Mouse (Mus musculus) spleen, adult 2 months (tissue): ENCODE measurements around the gene Gdpd5.

Source experiments
- CTCF ChIP-seq: fragments of 200-500 bp; IDR thresholded peaks from 2 replicates; pipeline ENCODE4 v1.5.1; 2011; ENCODE audit warnings: mild to moderate bottlenecking, inconsistent platforms; ENCODE audit not compliant: insufficient read depth, insufficient read length, insufficient replicate concordance; ENCODE audit errors: extremely low read depth
- POLR2A ChIP-seq: fragments of 200-500 bp; IDR thresholded peaks from 2 replicates; pipeline ENCODE4 v1.6.1; 2011; ENCODE audit warnings: low read depth, low read length, inconsistent platforms

GRCm38 (mm10) chr7:99386811-99387210, 5.6 kb downstream of the Gdpd5 start:
- TF ChIP-seq POLR2A (no peak), CTCF (no peak)
